Mouse (Mus musculus): ENCODE results near the gene Trim28. TPM values are rescaled to one million over a fixed set of nuclear protein-coding genes. Genes with fewer than 3 reads are reported as not detected.

Trim28 gene
- total and polyA plus RNA-seq, 3 experiments: 500 to 891 (median 516) TPM

- no peak for TF ChIP-seq KAT2A (IDR thresholded peaks at IDR 0.05; ENCODE audit: insufficient replicate concordance, low read length)
- peak; percentile 61; the same call in 1 of the 2 replicates for TF ChIP-seq CHD1 (IDR thresholded peaks at IDR 0.05; ENCODE audit: low read depth, low read length)
- no peak for TF ChIP-seq ETS1 (conservative IDR thresholded peaks at IDR 0.05; ENCODE audit: low read depth, low read length)
- no peak for TF ChIP-seq ZKSCAN1 (IDR thresholded peaks at IDR 0.05; ENCODE audit: borderline replicate concordance, low read depth, low read length)
- TF ChIP-seq CHD2 (IDR thresholded peaks at IDR 0.05; ENCODE audit: low read length): no peak; the same call in 1 of the 2 replicates
- TF ChIP-seq ZC3H11A (IDR thresholded peaks at IDR 0.05; ENCODE audit: low read depth, low read length): no peak
Observed at GRCm38 (mm10) chr7:12966104-12966845, 32.6 kb upstream of the Trim28 start (continued).

GRCm38 (mm10) chr7:12970906-12971305, 28.0 kb upstream of the Trim28 start:
- no peaks in the 10 kb centered on the region for H3K27me3 ChIP-seq (replicated peaks)
- H3K79me2 ChIP-seq (replicated peaks; ENCODE audit: control insufficient read depth, extremely low read depth, insufficient read depth, poor library complexity, severe bottlenecking): peaks cover 5% of the 10 kb centered on the region; the same call in 1 of the 2 replicates
- dilution Hi-C loops (cut with MboI; ENCODE audit: extremely low pct_ligation_motif_present, extremely low pct_unique_long_range_greater_than_20kb, low sequenced_read_pairs): no loop called here
- in situ Hi-C loops (cut with MboI; ENCODE audit: low pct_ligation_motif_present, low pct_unique_long_range_greater_than_20kb, low sequenced_read_pairs): no loop called here
- H3K9ac ChIP-seq (ENCODE audit: insufficient read depth, low read depth): no peak overlapping the region
- TF ChIP-seq BHLHE40 (IDR thresholded peaks at IDR 0.05; ENCODE audit: low read depth, low read length) (no peak), JUND (conservative IDR thresholded peaks at IDR 0.05; ENCODE audit: low read depth, low read length) (no peak), USF2 (conservative IDR thresholded peaks at IDR 0.05; ENCODE audit: low read depth, low read length) (no peak), ZKSCAN1 (IDR thresholded peaks at IDR 0.05; ENCODE audit: borderline replicate concordance, low read depth, low read length) (no peak), PAX5 (IDR thresholded peaks at IDR 0.05; ENCODE audit: low read length) (no peak), MYC (IDR thresholded peaks at IDR 0.05; ENCODE audit: low read depth, low read length) (no peak), ETS1 (conservative IDR thresholded peaks at IDR 0.05; ENCODE audit: low read depth, low read length) (no peak), POLR2A (IDR thresholded peaks at IDR 0.05; ENCODE audit: low read depth, low read length) (no peak), RAD21 (IDR thresholded peaks at IDR 0.05; ENCODE audit: low read depth, low read length) (no peak), SIN3A (IDR thresholded peaks at IDR 0.05; ENCODE audit: low read length) (no peak), ZMIZ1 (IDR thresholded peaks at IDR 0.05; ENCODE audit: low read depth, low read length) (no peak), MAX (IDR thresholded peaks at IDR 0.05; ENCODE audit: low read length) (no peak), USF1 (IDR thresholded peaks at IDR 0.05; ENCODE audit: low read depth, low read length) (no peak), CHD2 (IDR thresholded peaks at IDR 0.05; ENCODE audit: low read length) (no peak), MAZ (IDR thresholded peaks at IDR 0.05; ENCODE audit: low read depth, low read length) (no peak), EP300 (IDR thresholded peaks at IDR 0.05; ENCODE audit: low read length) (no peak), KAT2A (IDR thresholded peaks at IDR 0.05; ENCODE audit: insufficient replicate concordance, low read length) (no peak)
- no peaks in the 10 kb centered on the region for H3K9me3 ChIP-seq (replicated peaks; ENCODE audit: low read length)
- H3K36me3 ChIP-seq (replicated peaks in 1 of 2; ENCODE audit: control insufficient read depth in 1 of 2, insufficient read depth in 1 of 2, low read length in 1 of 2): peaks cover 33 to 54% of the 10 kb centered on the region in 2 experiments
- no peak overlapping the region for H3K4me3 ChIP-seq (replicated peaks in 1 of 3; ENCODE audit: low read depth in 2 of 3, low read length in 2 of 3, poor library complexity in 1 of 3)
- peaks cover 0 to 13% of the 10 kb centered on the region in 2 experiments; a peak in 2 of 4 replicates for H3K4me1 ChIP-seq (ENCODE audit: control insufficient read depth in 1 of 2, insufficient read depth in 2 of 2)
- no peak overlapping the region for H3K27ac ChIP-seq (ENCODE audit: insufficient read depth, low read depth)
- DNase-seq (ENCODE audit: extremely low read depth): no peak
- no peak overlapping the region for H3K4me2 ChIP-seq (ENCODE audit: insufficient read depth, low read depth, poor library complexity, severe bottlenecking)

Measured in CH12.LX (cell line).